Mouse (Mus musculus) small intestine, adult 10 weeks (tissue): ENCODE data around the gene Zfp981. TPM values are rescaled to one million over a fixed set of nuclear protein-coding genes. Genes with fewer than 3 reads are reported as not detected.

Experiments
- polyA plus RNA-seq: library from polyadenylated mRNA; stranded (reverse); fragments of 350-450 nt; fragmentation: Illumina TruSeq; extraction: RNeasy Lipid Tissue Mini Kit (QIAGEN cat#74804); gene quantifications from one replicate; pipeline ENCODE4 v1.2.3, GENCODE M21; 2014; ENCODE audit warnings: low replicate concordance

The Zfp981 gene
- polyA plus RNA-seq = not detected

DNA sequence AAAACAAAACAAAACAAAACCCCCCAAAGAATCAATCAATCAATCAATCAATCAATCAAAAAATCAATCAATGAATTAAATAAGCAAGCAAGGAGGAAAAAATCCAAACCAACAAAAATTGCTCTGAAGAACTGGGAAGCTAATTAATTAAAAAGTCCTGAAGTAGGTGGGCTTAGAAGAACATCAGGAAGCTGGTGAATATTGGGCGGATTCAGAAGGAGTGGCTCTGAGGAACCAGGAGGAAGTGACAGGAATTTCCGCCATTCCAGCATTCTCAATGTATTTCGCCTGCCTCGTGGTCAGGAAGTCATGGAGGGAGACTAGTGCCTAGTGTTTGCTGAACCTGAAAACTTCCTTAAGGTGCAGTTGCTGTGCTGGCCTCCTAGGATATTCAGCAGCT is at the start of gene Zfp981:
Gene Zfp981 (plus strand): TSS at position 301 of the 400 bp plus-strand sequence.

Other genes with a start within 250 kb of the Zfp981 start
- gene Zfp992, start 53.0 kb upstream of the Zfp981 start, polyA plus RNA-seq = 9.2 TPM
- 8.4 TPM for gene Zfp993, start 108.9 kb downstream of the Zfp981 start, polyA plus RNA-seq